Mouse (Mus musculus) urinary bladder, postnatal 14 days (tissue): Measurements from ENCODE around the gene Alcam.

Experiments
- DNase-seq: peaks from one replicate; pipeline ENCODE4 v3.0.0; 2021; ENCODE audit warnings: low spot score

Alcam gene

GRCm38 (mm10) chr16:52250196-52250595 is 203.7 kb downstream of the Alcam start:
- DNase-seq, result no peak

- DNase-seq, result no peak
Measured at GRCm38 (mm10) chr16:52243421-52243973, 210.4 kb downstream of the Alcam start.

DNA sequence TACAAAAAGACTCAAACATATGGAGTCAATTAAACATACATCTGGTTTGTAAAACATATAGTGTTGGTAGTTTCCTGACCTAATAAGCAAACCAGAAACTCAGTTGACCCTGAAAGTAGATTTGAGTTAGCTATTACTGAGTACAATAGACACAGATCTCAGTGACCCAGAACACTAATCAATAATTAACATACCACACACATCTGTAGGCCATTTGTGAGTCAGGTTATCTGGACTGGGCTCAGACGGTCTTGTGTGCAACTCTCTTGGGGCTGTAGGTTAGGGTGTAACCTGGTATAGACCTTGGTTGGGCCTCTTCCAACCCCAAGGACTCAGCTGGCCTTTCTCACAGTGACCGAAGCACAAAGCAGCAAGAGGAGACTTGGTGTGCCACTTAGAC is 211.7 kb downstream of the Alcam start:
- DNase-seq, result no peak

GRCm38 (mm10) chr16:52229930-52230329 is 223.9 kb downstream of the Alcam start:
- DNase-seq, result no peak

DNA sequence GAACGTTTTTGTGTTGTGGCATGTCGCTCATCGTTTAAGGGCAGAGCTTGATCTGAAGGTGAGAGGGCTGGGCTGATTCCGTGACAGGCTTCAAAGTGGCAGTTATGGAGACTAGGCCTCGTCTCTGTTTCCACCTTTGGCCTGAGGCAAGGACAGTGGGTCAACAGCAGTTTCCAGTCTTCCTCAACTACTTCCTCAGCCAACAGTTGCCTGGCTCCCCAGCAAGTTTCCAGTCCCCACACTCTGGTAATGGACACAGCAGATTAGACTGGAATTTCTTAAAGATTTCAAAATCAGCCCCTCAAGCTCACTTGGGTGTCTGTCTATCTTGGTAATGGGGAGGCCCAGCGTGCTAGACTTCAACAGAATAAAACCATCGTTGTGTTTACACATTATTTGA is 224.4 kb downstream of the Alcam start:
- DNase-seq, result no peak

DNA sequence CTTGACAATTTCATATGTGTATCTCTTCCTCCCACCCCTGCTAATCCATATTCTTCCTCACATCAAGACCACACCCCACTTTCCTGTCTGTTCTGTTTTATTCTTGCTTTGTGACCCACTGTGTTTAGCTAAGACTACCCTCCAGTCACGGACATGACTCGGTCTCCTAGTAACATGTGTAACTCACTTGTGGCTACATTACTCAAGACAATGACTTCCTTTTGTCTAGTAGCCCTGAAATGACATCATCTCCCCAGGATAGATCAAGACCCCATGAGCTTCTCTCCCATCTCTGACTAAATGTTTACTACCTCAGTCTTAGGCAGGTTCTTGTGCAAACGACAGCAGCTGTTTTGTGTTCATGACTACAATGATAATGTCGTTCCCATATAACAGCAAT is 231.0 kb downstream of the Alcam start:
- DNase-seq, result no peak

GRCm38 (mm10) chr16:52219069-52219468 is 234.8 kb downstream of the Alcam start:
- no peak for DNase-seq

GRCm38 (mm10) chr16:52210844-52211606 is 242.8 kb downstream of the Alcam start:
- DNase-seq, result no peak

DNA sequence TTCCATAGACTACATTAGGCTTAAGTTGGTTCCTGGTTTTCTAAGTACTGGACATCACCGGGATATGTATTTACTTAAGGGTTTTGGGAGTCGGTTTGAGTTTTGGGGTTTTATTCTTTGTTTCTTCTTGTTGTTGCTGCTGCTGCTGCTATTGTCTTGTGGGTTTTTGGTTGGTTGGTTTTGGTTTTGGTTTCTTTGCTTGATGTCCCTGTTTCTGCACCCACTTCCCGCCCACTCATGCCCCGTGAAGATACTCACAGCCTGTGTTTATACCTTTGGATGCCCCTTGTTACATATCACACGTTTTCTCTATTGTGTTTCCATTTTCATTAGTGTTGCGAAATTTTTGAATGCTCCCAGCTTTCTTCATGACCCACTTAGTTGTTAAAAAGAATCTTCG is 253.8 kb downstream of the Alcam start:
- no peak for DNase-seq
